Mouse (Mus musculus) heart, embryonic 12.5 days (tissue): Measurements from ENCODE around the gene Nmt2. TPM values are rescaled to one million over a fixed set of nuclear protein-coding genes. Genes with fewer than 3 reads are reported as not detected.

Source experiments
- ATAC-seq: fragments of 200-750 bp; cut with Nextera tagmentation; 2 replicates; pipeline ENCODE4 v1.8.0; 2017; ENCODE audit warnings: moderate TSS enrichment, moderate library complexity; ENCODE audit not compliant: insufficient number of reproducible peaks, low FRiP score
- H3K27ac ChIP-seq: fragments of 300-500 bp; sonication (generic); 2 replicates; pipeline ENCODE4 v1.5.1; 2016; ENCODE audit warnings: mild to moderate bottlenecking, moderate library complexity; ENCODE audit not compliant: poor library complexity, severe bottlenecking
- H3K27me3 ChIP-seq: fragments of 300-500 bp; sonication (generic); replicated peaks from 2 replicates; pipeline ENCODE4 v1.6.1; 2016; ENCODE audit warnings: mild to moderate bottlenecking, moderate library complexity
- H3K36me3 ChIP-seq: fragments of 300-500 bp; sonication (generic); 2 replicates; pipeline ENCODE4 v1.6.1; 2016; ENCODE audit warnings: mild to moderate bottlenecking, moderate library complexity
- H3K4me1 ChIP-seq: fragments of 300-500 bp; sonication (generic); replicated peaks from 2 replicates; pipeline ENCODE4 v1.6.1; 2016; ENCODE audit warnings: mild to moderate bottlenecking
- H3K4me2 ChIP-seq: fragments of 300-500 bp; sonication (generic); 2 replicates; pipeline ENCODE4 v1.6.1; 2016; ENCODE audit warnings: mild to moderate bottlenecking, moderate library complexity
- H3K4me3 ChIP-seq: fragments of 300-500 bp; sonication (generic); 2 replicates; pipeline ENCODE4 v1.5.1; 2016; ENCODE audit warnings: mild to moderate bottlenecking
- H3K9ac ChIP-seq: fragments of 300-500 bp; sonication (generic); 2 replicates; pipeline ENCODE4 v1.6.1; 2016; ENCODE audit warnings: mild to moderate bottlenecking, moderate library complexity
- H3K9me3 ChIP-seq: fragments of 300-500 bp; sonication (generic); replicated peaks from 2 replicates; pipeline ENCODE4 v1.6.1; 2016; ENCODE audit warnings: mild to moderate bottlenecking, moderate library complexity
- WGBS: fragments of 180-500 bp; shearing (Covaris S2); methylation state at CpG from one replicate; pipeline ENCODE4 v1.1.7; 2016; 5-methylcytosine and 5-hydroxymethylcytosine counted together
- polyA plus RNA-seq: library from polyadenylated mRNA; unstranded; fragments of >200 nt; fragmentation: Nextera tagmentation; extraction: Ambion mirVana; gene quantifications from 2 replicates; pipeline ENCODE4 v1.2.1, GENCODE M21; 2016

Gene Nmt2
- polyA plus RNA-seq, 1 experiment from 2014 or later: 36.1 TPM

GRCm38 (mm10) chr2:3356311-3356710, 72.3 kb downstream of the Nmt2 start:
- H3K4me2 ChIP-seq: no peak overlapping the region

GRCm38 (mm10) chr2:3357887-3358286, 73.9 kb downstream of the Nmt2 start:
- Histone ChIP-seq H3K4me1 (no peaks in the 10 kb centered on the region), H3K4me3 (no peak overlapping the region), H3K4me2 (no peak overlapping the region), H3K9ac (no peak overlapping the region), H3K36me3 (no peaks in the 10 kb centered on the region), H3K9me3 (no peaks in the 10 kb centered on the region), H3K27me3 (no peaks in the 10 kb centered on the region), H3K27ac (no peak overlapping the region)
- ATAC-seq: no peak
- 69% methylated on average over 3 of the region's 3 CpGs for WGBS

More at GRCm38 (mm10) chr2:3356311-3356710, 72.3 kb downstream of the Nmt2 start:
- no peak overlapping the region for H3K9ac ChIP-seq
- H3K9me3 ChIP-seq: peaks cover 4% of the 10 kb centered on the region; the same call in 1 of the 2 replicates
- no peaks in the 10 kb centered on the region for H3K4me1 ChIP-seq
- ATAC-seq: no peak
- H3K27ac ChIP-seq: no peak overlapping the region
- H3K27me3 ChIP-seq: no peaks in the 10 kb centered on the region
- H3K36me3 ChIP-seq: no peaks in the 10 kb centered on the region
- no peak overlapping the region for H3K4me3 ChIP-seq
- WGBS: 71% methylated on average over 3 of the region's 3 CpGs

GRCm38 (mm10) chr2:3361067-3361466, 77.1 kb downstream of the Nmt2 start:
- ATAC-seq: no peak
- H3K27me3 ChIP-seq: 0 out of 2 replicates have a peak, but pooled peaks cover 6% of the 10 kb centered on the region
- H3K36me3 ChIP-seq: no peaks in the 10 kb centered on the region
- no peak overlapping the region for H3K4me3 ChIP-seq
- no peaks in the 10 kb centered on the region for H3K9me3 ChIP-seq
- no peak overlapping the region for H3K9ac ChIP-seq
- no peak overlapping the region for H3K4me2 ChIP-seq
- H3K4me1 ChIP-seq: no peaks in the 10 kb centered on the region
- no peak overlapping the region for H3K27ac ChIP-seq
- WGBS: 74% methylated on average over 3 of the region's 3 CpGs

- Histone ChIP-seq H3K9me3 (no peaks in the 10 kb centered on the region), H3K4me1 (no peaks in the 10 kb centered on the region), H3K4me2 (no peak overlapping the region), H3K27me3 (0 out of 2 replicates have a peak, but pooled peaks cover 6% of the 10 kb centered on the region), H3K4me3 (no peak overlapping the region), H3K9ac (no peak overlapping the region), H3K36me3 (no peaks in the 10 kb centered on the region), H3K27ac (no peak overlapping the region)
- ATAC-seq: no peak
- 65% methylated on average over 4 of the region's 4 CpGs for WGBS
These were observed 81.1 kb downstream of the Nmt2 start for GRCm38 (mm10) chr2:3365127-3365526.

Other genes starting within 250 kb of the Nmt2 start
- gene Fam171a1, start 170.0 kb upstream of the Nmt2 start, polyA plus RNA-seq: 32.8 and 34.3 TPM in 2 replicates
- gene Rpp38, start 48.4 kb downstream of the Nmt2 start, polyA plus RNA-seq: 12.6 and 13.7 TPM in 2 replicates
- 0.53 and 0.72 TPM in 2 replicates for gene Acbd7, start 52.0 kb downstream of the Nmt2 start, polyA plus RNA-seq
- gene Olah, start 113.0 kb downstream of the Nmt2 start, polyA plus RNA-seq: not detected in 2 replicates
- not detected in 2 replicates for gene Meig1, start 138.4 kb downstream of the Nmt2 start, polyA plus RNA-seq
- gene Dclre1c, start 139.9 kb downstream of the Nmt2 start, polyA plus RNA-seq: 4.4 and 4.6 TPM in 2 replicates
- 11.6 and 11.9 TPM in 2 replicates for gene Suv39h2, start 190.8 kb downstream of the Nmt2 start, polyA plus RNA-seq
- gene Gm45902, start 228.6 kb downstream of the Nmt2 start, polyA plus RNA-seq: 6.4 and 7.3 TPM in 2 replicates
- 81.3 and 85.9 TPM in 2 replicates for gene Hspa14, start 228.6 kb downstream of the Nmt2 start, polyA plus RNA-seq
- 0.18 and 0.24 TPM in 2 replicates for gene Cdnf, start 228.8 kb downstream of the Nmt2 start, polyA plus RNA-seq